Mouse (Mus musculus) c-Kit-positive CD71-positive TER-119-negative erythroid progenitor cells, embryonic 14.5 days (primary cell): ENCODE results near the gene Ndufs8.

Source experiments
- DNase-seq: peaks from one replicate; pipeline ENCODE4 v3.0.0-alpha.2; 2013; ENCODE audit warnings: low read depth

The Ndufs8 gene

GRCm38 (mm10) chr19:3904363-3904675, 8.3 kb downstream of the Ndufs8 start:
- no peak for DNase-seq

- no peak for DNase-seq
Measured at GRCm38 (mm10) chr19:3903648-3904362, 8.8 kb downstream of the Ndufs8 start.

GRCm38 (mm10) chr19:3902966-3903365, 9.6 kb downstream of the Ndufs8 start:
- no peak for DNase-seq

- DNase-seq: no peak
Measured at GRCm38 (mm10) chr19:3899618-3900017, 13.0 kb downstream of the Ndufs8 start.

GRCm38 (mm10) chr19:3898952-3899351, 13.6 kb downstream of the Ndufs8 start:
- no peak for DNase-seq

GRCm38 (mm10) chr19:3897557-3897956, 15.0 kb downstream of the Ndufs8 start:
- DNase-seq: no peak

- DNase-seq: no peak
Measured at GRCm38 (mm10) chr19:3896208-3896607, 16.4 kb downstream of the Ndufs8 start.

GRCm38 (mm10) chr19:3895171-3895631, 17.4 kb downstream of the Ndufs8 start:
- DNase-seq: no peak

GRCm38 (mm10) chr19:3894294-3894693, 18.3 kb downstream of the Ndufs8 start:
- no peak for DNase-seq

- DNase-seq: no peak
Measured at GRCm38 (mm10) chr19:3893545-3894116, 18.9 kb downstream of the Ndufs8 start.

- DNase-seq: no peak
Measured at GRCm38 (mm10) chr19:3890181-3890580, 22.4 kb downstream of the Ndufs8 start.

GRCm38 (mm10) chr19:3889096-3889495, 23.5 kb downstream of the Ndufs8 start:
- no peak for DNase-seq

GRCm38 (mm10) chr19:3884325-3884990, 28.1 kb downstream of the Ndufs8 start:
- no peak for DNase-seq

GRCm38 (mm10) chr19:3882214-3882613, 30.4 kb downstream of the Ndufs8 start:
- no peak for DNase-seq

GRCm38 (mm10) chr19:3880054-3880848, 32.3 kb downstream of the Ndufs8 start:
- no peak for DNase-seq

GRCm38 (mm10) chr19:3875045-3875444, 37.5 kb downstream of the Ndufs8 start:
- DNase-seq: no peak

GRCm38 (mm10) chr19:3872373-3872772, 40.2 kb downstream of the Ndufs8 start:
- no peak for DNase-seq

GRCm38 (mm10) chr19:3871468-3871867, 41.1 kb downstream of the Ndufs8 start:
- DNase-seq: no peak

GRCm38 (mm10) chr19:3868290-3868689, 44.3 kb downstream of the Ndufs8 start:
- no peak for DNase-seq

GRCm38 (mm10) chr19:3864960-3865359, 47.6 kb downstream of the Ndufs8 start:
- no peak for DNase-seq

- DNase-seq: no peak
Measured at GRCm38 (mm10) chr19:3862713-3863112, 49.9 kb downstream of the Ndufs8 start.
